Mouse (Mus musculus): ENCODE measurements around the gene Hist2h2bb.
"Not testable (repeated sequence)": the region's sequence is repeated elsewhere in the genome, so short reads cannot be mapped to it uniquely, and the experiment has no call there.

Gene Hist2h2bb

DNA sequence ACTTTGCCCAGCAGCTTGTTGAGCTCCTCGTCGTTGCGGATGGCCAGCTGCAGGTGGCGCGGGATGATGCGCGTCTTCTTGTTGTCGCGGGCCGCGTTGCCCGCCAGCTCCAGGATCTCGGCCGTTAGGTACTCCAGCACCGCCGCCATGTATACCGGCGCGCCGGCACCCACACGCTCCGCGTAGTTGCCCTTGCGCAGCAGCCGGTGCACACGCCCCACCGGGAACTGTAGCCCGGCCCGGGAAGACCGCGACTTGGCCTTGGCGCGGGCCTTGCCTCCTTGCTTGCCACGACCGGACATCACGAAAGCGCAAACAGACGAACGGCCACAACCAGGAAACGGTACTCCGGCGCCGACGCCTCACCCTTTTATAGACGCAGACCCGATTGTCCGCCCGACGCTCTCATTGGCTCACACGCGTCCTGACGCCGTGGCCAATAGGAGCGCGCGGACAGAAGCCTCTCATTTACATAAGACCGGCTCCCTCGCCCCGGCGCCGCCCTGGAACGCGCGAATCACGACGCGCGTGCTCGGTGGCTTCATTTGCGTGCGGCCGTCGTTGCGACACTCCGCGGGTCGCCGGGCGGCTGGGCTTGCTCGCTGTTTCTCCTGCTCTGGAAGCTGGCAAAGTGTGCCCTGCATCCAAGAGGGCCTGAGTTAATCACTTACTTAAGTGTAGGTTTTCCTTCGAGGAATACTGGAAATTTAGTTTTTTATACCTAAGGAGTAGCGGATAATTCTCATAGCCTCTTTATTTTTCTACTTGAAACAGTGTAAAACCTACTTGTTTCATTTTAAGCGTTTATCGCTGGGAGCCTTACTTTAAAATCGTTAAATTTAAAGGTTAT, 29.4 kb upstream of the Hist2h2bb start, which contains the start of gene Hist2h2aa2:
Gene Hist2h2aa2, minus strand, starts transcription at position 328 of the 850 bp plus-strand sequence.
- DNase-seq (ENCODE audit: extremely low spot score, low read depth, low spot score), result not testable (repeated sequence)

DNA sequence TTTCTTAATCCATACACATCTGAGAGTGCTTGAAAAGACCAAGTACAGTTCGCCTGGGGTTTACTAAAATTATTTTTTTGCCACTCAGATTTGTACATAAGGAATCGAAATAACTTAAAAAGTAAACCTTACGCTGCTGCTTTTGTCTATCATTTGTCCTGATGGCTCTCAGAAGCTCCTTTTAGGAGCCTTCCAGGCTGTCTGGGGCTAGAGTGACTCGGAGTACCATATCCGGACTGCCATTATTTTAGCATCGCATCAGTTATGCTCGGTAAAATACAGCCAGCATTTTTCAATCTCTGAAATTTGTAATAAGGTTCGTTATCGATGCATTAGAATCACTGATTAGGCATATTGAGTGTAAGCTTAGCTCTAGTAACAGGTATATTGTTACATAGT, 28.8 kb upstream of the Hist2h2bb start:
- DNase-seq (ENCODE audit: extremely low spot score, low read depth, low spot score), result no peak

DNA sequence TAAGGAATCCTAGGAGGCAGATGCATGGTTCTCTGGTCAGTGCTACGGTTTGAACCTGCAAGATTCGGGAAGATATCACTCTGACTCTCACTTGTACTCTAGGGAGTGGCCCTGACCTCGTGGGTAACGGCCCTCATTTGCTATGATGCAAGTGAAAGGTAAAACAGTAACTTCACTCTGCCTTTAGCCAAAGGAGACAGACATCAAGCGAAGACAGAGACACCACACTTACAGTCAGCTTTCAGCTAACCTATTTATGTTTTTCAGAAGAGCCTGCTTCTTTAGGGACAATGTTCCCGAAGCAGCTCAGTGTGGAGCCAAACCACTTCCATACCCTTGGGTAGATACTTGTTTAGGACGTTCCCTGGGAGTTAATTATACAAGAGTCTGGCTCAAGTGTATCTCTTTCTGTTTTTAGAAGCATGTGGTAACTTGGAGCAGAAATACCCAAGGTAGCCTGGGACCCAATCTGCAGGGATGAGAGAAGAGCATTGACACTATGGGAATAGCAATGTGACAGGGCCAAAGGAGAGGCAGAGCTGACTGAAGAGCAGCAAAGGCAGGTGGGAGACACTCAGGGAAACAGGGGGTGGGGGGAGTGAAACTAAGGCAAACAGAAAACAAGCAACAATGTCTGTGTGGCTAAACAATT, 25.5 kb upstream of the Hist2h2bb start:
- DNase-seq (ENCODE audit: extremely low spot score, low read depth, low spot score), result no peak

DNA sequence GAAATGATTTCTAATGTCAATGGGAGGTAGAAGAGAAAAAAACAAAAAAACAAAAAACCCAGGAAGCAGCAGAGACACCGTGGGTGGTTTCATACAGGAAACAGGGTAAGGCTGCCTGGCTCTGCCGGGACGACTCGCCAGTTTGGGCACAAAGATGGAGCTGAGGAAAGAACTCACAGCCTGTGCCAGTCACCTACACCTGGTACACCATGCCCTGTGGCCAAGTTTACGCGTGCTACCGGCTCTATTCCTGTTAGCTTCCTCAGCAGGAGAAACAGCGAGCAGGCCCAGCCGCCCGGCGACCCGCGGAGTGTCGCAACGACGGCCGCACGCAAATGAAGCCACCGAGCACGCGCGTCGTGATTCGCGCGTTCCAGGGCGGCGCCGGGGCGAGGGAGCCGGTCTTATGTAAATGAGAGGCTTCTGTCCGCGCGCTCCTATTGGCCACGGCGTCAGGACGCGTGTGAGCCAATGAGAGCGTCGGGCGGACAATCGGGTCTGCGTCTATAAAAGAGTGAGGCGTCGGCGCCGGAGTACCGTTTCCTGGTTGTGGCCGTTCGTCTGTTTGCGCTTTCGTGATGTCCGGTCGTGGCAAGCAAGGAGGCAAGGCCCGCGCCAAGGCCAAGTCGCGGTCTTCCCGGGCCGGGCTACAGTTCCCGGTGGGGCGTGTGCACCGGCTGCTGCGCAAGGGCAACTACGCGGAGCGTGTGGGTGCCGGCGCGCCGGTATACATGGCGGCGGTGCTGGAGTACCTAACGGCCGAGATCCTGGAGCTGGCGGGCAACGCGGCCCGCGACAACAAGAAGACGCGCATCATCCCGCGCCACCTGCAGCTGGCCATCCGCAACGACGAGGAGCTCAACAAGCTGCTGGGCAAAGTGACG, 24.3 kb upstream of the Hist2h2bb start, which contains the start of gene Hist2h2aa1:
Gene Hist2h2aa1, plus strand, starts transcription at position 495 of the 884 bp plus-strand sequence.
- DNase-seq (ENCODE audit: extremely low spot score, low read depth, low spot score), result not testable (repeated sequence)

DNA sequence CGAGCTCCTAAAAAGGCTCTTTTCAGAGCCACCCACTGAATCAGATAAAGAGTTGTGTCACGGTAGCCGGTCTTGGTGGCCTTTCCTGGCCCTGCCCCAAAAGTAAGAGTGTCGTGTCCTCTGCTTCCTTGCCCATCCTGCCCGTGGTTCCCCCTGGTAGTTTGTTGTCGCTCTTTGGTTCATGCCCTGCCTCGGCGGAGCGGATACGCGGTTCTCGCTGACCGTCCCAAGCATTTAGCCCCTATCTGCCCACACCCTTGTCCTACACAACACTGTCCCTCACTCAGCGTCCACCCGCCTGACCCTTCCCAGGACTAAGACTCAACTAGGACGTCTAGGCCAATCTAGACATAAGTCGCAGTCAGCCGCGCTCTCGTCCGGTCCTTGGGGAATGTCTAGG, 23.5 kb upstream of the Hist2h2bb start:
- DNase-seq (ENCODE audit: extremely low spot score, low read depth, low spot score), result not testable (repeated sequence)

DNA sequence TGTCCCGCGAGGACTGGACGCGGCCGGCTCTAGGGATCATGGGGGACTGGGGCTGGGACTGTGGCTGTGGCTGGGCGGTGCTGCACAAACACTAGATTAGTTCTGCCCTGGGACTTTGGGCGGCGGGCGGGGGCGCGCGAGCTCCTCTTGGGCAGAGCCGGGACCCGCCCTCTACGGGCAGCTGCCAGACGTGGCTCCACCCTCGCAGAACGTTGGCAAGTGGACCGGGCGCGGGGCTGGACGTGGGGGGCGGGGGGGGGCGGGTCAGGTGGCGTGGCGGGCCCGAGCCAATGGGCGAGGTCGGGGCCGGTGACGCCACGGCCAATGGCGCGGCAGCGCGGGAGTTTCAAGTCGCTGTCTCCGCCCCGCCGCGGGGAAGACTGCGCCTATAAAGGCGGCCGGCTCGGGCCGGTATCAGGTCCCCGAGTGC, 23.1 kb upstream of the Hist2h2bb start, which contains the start of gene Hist2h3c1:
Gene Hist2h3c1, plus strand, starts transcription at position 259 of the 430 bp plus-strand sequence.
- not testable (repeated sequence) for DNase-seq (ENCODE audit: extremely low spot score, low read depth, low spot score)

DNA sequence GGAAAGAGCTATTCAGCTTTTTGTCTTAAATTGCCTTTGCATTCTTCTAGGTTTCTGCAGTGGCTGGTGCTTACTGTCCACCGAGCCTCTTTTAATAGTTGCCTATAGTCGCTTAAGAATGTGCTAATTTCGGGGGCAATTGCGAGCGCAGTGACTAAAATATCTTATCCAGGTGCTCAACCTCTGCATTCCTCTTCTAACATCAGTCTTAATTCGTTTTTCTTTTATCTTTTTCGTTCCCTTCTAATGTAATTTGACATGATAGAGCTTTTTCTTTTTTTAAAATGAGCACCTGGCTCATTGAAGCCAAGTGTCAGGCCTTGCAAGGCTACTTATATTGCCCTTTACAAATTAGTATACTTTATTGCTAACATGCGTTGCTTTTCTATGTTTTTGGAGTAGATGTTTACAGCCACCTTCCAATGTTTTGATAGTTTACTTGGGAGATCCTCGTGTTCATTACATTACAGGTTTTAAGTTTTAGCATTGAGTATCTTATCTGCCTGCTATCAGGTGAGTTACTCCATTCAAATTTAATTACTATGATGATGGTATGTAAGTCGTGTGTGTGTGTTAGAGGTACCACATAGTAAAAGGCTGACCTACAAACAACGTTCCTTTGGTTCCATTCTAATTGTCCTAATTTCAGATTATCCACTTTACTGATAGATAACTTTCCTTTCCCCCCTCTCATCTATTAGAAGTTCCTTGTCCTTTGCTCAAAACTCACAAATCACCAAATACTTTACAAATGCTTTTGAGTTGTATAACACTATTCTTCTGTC, 22.0 kb upstream of the Hist2h2bb start:
- peak; percentile 46 for DNase-seq (ENCODE audit: extremely low spot score, low read depth, low spot score)

DNA sequence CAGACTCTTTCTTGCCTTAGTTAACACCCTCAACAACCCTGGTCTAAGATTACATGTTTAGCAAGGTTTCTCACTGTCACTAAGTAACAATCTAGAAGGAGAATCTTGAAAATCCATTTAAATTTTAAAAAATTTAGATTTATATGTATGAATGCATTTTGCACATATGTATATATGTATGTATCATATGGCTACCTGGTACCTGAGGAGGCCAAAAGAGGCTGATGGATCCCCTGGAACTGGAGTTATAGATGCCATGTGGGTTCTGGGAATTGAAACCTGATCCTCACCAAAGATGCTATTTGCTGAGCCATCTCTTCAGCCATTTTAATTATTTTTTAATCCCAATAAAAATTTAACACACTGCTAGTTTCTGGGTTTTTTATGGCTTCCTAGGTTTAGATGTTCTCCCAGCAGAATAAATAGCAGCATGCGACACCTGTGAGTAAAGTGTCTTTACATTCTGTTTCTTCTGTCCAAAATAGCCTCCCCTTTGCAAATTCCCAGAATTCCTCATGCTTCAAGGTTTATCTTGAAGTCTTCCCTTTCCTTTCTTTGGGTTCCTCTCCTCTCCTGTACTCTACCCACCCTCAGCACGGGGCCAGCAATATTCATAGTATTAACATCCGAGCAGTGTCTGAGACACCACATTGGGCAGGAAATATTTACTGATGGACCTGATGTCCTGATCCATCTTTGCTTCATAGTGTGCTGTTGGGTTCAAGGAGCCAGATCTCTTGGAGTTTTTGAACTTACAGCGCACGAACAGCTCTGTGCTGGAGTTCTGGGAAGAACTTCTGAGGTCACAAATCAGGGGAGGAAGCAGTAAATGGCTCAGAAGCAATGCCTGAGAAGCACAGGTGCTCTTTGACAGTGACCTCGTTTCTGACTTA, 21.2 kb upstream of the Hist2h2bb start:
- no peak for DNase-seq (ENCODE audit: extremely low spot score, low read depth, low spot score)

DNA sequence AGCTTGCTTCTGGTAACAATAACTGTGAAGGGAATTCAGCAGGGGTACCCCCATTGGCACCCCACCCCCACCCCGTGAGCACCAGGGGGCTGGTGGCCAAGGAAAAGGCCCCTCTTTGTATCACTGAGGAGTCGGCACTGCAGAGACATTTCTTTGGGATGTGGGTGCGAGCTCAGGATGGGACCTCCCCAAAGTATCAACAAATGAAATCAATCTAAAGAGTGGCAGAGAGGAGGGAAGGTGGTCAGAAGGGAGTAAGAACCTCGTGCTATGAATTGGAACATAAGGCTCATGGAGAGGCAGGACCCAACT, 20.6 kb upstream of the Hist2h2bb start:
- no peak for DNase-seq (ENCODE audit: extremely low spot score, low read depth, low spot score)

DNA sequence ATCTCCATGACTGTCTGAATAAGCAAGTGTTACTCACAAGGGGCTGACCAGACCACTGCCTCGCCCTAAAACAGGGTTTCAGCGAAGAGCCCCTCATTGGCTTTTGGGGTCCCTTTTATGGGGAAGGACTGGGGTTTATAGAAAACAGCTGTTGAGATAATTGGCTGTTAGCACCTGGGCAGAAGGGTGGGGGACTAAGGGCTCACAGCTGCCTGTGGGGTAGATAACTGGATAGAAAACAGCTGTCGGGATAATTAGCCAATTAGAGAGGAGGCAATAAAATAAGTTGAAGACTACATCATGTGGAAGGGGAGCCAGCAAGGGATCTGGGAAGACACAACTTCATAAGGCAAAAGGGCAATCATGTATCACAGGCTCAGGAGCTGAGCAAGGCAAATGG, 18.7 kb upstream of the Hist2h2bb start:
- DNase-seq (ENCODE audit: extremely low spot score, low read depth, low spot score), result no peak

DNA sequence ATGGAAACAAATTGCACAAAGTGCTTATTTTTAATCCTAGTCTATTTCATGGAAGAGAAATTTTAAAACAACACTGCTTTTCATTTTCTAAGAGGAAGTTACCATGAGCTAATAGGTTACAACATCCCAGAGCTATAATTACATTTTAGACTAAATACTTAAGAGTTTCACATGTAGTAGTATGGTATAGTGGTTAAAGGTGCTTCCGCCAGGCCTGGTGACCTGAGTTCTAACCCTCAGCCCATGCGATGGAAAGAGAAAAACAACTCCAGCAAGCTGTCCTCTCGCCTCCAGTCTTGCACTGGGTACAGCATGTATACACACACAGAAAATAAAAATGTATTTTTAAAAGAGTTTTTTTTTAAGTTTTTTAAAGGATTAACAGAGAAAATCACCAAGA, 17.8 kb upstream of the Hist2h2bb start:
- no peak for DNase-seq (ENCODE audit: extremely low spot score, low read depth, low spot score)

DNA sequence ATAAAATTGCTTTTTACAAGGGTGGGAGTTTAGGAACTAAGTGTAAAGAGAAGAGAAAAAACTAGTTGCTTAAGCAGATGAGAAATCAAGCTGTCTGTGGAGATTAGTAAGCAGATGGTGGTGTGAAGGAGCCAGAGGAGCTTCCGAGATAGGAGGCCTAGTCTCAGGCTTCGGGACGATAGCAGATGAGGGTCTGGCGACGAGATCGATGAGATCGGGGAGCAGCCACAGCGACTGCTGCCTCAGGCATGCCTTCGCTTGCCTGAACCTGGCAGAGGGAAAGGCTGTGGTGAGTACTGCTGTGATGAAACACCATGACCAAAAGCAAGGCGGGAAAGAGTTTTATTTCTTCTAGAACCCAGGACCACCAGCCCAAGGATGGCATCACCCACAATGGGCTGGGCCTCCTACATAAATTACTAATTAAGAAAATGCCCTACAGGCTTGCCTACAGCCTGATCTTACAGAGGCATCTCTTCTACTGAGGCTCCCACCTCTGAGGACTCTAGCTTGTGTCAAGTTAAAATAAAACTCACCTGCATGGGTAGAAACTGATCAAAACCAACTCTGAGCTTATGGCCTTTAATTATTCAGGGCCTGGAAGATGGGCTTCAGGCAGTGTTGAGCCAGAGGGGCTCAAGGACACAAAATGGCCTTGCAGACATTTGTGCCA, 14.7 kb upstream of the Hist2h2bb start:
- no peak for DNase-seq (ENCODE audit: extremely low spot score, low read depth, low spot score)

DNA sequence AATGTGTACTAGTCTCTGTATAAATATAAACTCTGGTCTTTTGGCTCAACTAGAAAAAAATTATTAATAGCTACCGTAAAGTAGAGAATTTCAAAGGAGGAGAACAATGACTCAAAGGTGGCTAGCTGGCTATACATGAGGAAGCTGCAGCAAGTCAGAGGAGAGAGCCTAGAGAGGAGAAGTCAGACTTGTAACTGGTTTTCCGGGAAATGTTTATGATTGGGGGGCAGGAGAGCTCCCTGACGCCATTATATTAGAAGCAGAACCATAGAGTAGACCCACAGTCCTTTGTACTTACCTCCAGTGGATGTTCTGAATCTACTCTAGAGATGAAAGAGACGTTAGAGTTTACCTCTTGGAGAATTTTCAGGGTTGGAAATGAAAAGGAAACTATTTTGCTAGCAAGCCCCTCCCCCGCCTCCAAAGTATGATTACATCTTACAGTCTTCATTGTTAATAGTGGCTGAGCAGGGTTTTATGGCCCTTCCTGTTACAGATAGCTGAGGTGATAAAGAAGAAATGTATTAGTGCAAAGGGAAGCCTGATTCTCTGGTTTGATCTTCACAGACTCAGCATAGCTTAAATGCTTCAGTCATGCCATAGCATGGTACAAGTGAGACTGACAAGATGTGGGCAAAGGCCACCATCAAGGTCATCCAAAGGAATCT, 13.5 kb upstream of the Hist2h2bb start:
- no peak for DNase-seq (ENCODE audit: extremely low spot score, low read depth, low spot score)

DNA sequence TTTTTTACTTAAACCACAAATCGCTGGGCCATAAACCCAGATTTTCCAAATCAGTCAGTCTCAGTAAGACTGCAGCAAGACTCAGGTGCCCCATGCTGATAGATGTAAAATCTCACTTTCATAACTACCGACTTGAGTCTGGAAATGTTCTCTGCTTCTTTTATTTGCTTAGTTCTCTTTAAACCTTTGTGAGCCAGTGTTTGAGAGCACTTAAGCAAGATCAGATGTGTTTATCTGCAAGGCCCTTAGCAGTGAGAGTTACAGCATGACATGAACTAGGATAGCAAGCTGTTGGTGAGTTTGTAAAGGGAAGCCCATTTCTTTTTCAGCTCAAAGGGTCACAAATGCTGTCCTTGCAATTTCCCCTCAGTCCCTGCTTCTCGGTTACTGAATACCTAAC, 12.4 kb upstream of the Hist2h2bb start:
- no peak for DNase-seq (ENCODE audit: extremely low spot score, low read depth, low spot score)

DNA sequence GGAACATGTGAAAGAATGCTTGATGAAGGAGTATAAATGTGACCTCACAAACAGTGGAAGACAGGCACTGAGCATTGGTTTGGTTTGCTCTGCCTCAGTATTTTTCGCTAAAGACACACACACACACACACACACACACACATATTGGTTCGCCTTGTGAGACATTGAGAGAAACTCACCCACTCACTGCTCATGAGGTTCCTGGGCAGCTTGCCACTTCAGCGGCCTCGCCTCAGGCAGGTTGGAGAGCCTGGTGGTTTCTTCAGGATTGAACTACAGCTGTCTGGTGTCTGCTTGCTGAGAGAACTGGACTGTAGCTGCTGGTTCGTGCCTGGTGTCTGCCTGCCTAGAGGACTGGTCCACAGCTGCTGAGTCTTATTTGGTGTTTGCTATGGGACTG, 9.3 kb upstream of the Hist2h2bb start:
- no peak for DNase-seq (ENCODE audit: extremely low spot score, low read depth, low spot score)

DNA sequence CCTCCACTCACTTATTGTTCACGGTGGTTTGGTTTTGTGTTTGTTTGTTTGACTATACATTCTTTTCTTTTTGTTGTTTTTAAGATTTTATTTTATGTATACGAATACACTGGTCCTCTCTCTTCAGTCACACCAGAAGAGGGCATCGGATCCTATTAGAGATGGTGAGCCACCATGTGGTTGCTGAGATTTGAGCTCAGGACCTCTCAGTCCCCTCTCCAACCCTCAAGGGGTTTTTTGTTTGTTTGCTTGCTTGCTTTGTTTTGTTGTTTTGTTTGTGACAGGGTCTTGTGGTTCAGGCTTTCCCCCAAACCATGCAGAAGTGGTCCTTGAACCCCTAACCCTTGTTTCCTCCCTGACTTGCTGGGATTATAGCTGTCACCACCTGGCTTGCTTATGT, 7.9 kb upstream of the Hist2h2bb start:
- DNase-seq (ENCODE audit: extremely low spot score, low read depth, low spot score), result no peak

DNA sequence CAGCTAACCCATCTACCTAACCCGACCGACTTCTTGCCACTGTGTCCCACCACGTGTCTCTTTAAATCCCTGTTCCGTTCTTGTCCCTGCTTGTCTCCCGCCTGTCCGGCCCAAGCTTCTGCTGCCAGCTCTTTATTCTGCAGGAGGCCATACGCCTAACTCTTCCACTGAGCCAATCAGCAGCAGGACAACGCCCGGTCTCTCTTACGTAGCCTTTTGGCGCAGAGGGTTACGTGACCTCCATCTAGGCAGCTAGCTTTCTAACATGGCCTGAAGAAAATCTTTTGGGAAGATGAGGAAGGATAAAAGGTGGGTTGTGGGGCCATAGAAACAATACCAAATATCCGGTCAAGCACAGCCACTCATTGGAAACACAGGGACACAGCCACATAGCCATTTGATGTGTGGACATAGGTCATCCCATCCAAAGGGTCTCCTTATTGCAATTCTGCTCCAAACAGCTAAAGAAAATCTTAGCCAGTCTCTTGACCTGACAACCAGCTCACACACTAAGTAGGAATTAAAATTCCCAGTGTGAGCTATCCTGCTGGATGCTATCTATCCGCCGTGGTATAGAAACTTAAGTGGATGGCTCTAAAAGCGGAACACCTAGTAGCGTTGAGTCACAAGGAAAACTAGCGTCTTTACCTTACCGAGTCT, 7.2 kb upstream of the Hist2h2bb start:
- no peak for DNase-seq (ENCODE audit: extremely low spot score, low read depth, low spot score)

DNA sequence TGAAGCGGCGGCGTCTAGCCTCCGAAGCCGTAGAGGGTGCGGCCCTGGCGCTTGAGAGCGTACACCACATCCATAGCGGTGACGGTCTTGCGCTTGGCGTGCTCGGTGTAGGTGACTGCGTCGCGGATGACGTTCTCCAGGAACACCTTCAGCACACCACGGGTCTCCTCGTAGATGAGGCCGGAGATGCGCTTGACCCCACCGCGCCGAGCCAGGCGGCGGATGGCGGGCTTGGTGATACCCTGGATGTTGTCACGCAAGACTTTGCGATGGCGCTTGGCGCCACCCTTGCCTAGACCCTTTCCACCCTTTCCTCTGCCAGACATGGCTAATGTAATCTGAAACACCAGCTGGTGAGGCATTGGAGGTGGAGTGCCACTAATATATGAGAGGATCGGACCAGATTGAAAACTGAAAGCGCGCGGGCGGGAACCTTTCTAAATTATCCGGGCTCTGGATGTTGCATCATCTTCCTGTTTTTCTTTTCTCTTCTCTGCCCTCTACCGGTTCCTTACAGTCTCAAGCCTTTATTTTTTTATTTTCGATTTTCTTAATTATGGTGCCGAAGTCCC, 6.5 kb upstream of the Hist2h2bb start, which contains the start of gene Hist2h4:
Gene Hist2h4, minus strand, starts transcription at position 333 of the 572 bp plus-strand sequence.
- no peak for DNase-seq (ENCODE audit: extremely low spot score, low read depth, low spot score)
